Mouse (Mus musculus): ENCODE measurements around the gene Fam178b.

GRCm38 (mm10) chr1:36724057-36724431, 41.1 kb upstream of the Fam178b start:
- no peak for TF ChIP-seq CTCF (IDR thresholded peaks at IDR 0.05; ENCODE audit: control insufficient read depth, insufficient read depth, insufficient read length)
- no peak for TF ChIP-seq MAX (IDR thresholded peaks at IDR 0.05)

Data from C2C12 (cell line).